Mouse (Mus musculus) E14TG2a.4 (cell line): ENCODE results near the gene Ccl24.

ENCODE experiments used
- CTCF ChIP-seq: conservative IDR thresholded peaks from 2 replicates; pipeline ENCODE4 v1.5.1; 2014; ENCODE audit warnings: low read length
- NANOG ChIP-seq: IDR thresholded peaks from 2 replicates; pipeline ENCODE4 v1.6.1; 2014; ENCODE audit warnings: borderline replicate concordance, low read length, mixed read lengths

DNA sequence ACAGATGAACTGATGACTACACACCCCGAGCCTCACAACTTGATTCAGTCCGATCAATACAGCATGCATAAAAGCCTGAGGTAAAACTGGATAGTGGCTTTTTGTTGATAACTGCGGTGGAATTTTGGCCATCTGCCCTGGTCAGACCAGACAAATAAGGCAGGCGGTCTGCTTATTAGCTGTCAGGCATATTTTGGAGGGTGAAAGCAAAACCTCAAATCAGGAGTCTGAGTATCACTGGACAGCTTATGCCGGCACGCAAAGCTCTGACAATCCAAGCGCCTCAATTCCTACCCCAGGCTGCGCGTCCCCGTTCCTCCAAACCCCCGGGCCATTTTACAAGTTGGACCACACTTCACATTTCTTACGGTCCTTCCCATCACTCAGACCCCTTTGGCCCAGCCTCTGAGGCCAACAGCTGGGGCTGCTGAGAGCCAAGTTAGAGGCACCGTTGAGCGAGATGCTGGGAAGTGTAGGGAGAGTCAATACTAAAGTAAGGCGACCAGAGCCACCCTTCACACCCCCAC, 28.8 kb downstream of the Ccl24 start:
- TF ChIP-seq CTCF (no peak), NANOG (no peak)
